21 mouse cellular contexts compared by ENCODE assay signal in the genomic region with DNA sequence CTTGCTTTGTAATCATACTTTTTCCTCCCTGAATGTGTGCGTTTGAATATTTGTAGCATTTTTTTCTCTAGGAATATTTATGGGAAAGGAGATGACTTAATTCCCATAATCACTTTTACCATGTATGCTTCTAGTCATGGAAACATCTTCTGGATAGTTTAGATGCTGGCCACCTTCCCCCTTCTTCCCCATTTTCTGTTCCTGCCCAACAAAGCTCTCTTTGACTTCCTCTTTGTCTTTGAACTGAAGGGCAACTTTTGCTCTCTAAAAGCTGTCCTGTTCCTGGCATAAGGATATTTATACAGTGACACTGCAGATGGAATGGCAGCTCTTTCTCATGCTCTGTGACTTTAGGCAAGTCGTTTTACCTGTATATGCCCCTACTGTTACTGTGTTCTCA.
DNase-seq lines count a peak whose midpoint lies in the region; ATAC-seq and TF ChIP-seq lines count a peak whose summit lies in the region.
"Had no signal": no experiment of that assay in that cellular context is flagged by ENCODE, and none has a peak within 500 bp of the region (broad histone marks: within the 10 kb centered on the region; RNA-seq: fewer than 3 reads in every experiment).

No protein-coding gene starts in this region.

- no peaks in the 10 kb centered on the region for H3K79me2 ChIP-seq in MEL (ENCODE audit: control insufficient read depth, insufficient read depth, low read length, poor library complexity)

- no peak overlapping the region for H3K4me3 ChIP-seq in MEL (ENCODE audit: control insufficient read depth in 1 of 2, insufficient read depth in 1 of 2, low read depth in 2 of 2, low read length in 2 of 2)
- H3K4me3 ChIP-seq: embryonic facial prominence, embryonic 13.5 days; embryonic facial prominence, embryonic 15.5 days; erythroblast, embryonic 14.5 days; forebrain, embryonic 10.5 days; forebrain, embryonic 12.5 days had no signal

- no peaks in the 10 kb centered on the region for H3K4me1 ChIP-seq in MEL (ENCODE audit: control insufficient read depth in 1 of 2, insufficient read depth in 2 of 2, low read length in 2 of 2)
- H3K4me1 ChIP-seq: embryonic facial prominence, embryonic 13.5 days; embryonic facial prominence, embryonic 15.5 days; forebrain, embryonic 10.5 days; forebrain, embryonic 12.5 days had no signal

- peak; percentile 1 for DNase-seq in MEL (ENCODE audit: low read depth, low spot score)
- no peak for DNase-seq in yolk sac, embryonic 10.5 days (ENCODE audit: low spot score)
- DNase-seq in thymus, adult 18-20 months: no peak
- DNase-seq: adrenal gland, adult 8-10 months; adrenal gland, postnatal 14 days; adrenal gland, postnatal 36 days; B cell, adult 2 months; cerebellum, adult 11-12 months; cerebellum, adult 9-10 months; embryo, embryonic 11 days had no signal

- no peaks in the 10 kb centered on the region for H3K9me3 ChIP-seq in MEL (replicated peaks; ENCODE audit: insufficient read depth, low read length)
- H3K9me3 ChIP-seq: embryonic facial prominence, embryonic 13.5 days; embryonic facial prominence, embryonic 15.5 days; forebrain, embryonic 10.5 days; forebrain, embryonic 12.5 days had no signal

- ATAC-seq in granulocyte monocyte progenitor cell, adult 5-6 weeks (replicated peaks; ENCODE audit: poor library complexity, severe bottlenecking): peak; percentile 42
- peak; percentile 64 for ATAC-seq in megakaryocyte progenitor cell, adult 5-6 weeks (replicated peaks; ENCODE audit: poor library complexity)
- ATAC-seq: CD4-positive, CD25-positive, alpha-beta regulatory T cell, adult 4 months; forebrain, embryonic 14.5 days had no signal

- no peaks in the 10 kb centered on the region for H3K27me3 ChIP-seq in MEL (ENCODE audit: control insufficient read depth in 1 of 2, insufficient read depth in 2 of 2, low read length in 2 of 2)
- H3K27me3 ChIP-seq: CH12.LX; embryonic facial prominence, embryonic 13.5 days; embryonic facial prominence, embryonic 15.5 days; forebrain, embryonic 12.5 days had no signal

- TF ChIP-seq POLR2A in MEL (IDR thresholded peaks at IDR 0.05; ENCODE audit: control insufficient read depth in 1 of 2, insufficient read depth in 1 of 2, low read depth in 1 of 2, low read length in 2 of 2, poor library complexity in 1 of 2): no peak

- no peak overlapping the region for H3K9ac ChIP-seq in MEL (ENCODE audit: control insufficient read depth, low read depth, low read length, poor library complexity, severe bottlenecking)
- H3K9ac ChIP-seq: embryonic facial prominence, embryonic 13.5 days; embryonic facial prominence, embryonic 15.5 days; forebrain, embryonic 12.5 days had no signal

- no peak overlapping the region for H3K27ac ChIP-seq in MEL (ENCODE audit: control insufficient read depth, low read depth, low read length)
- H3K27ac ChIP-seq: embryonic facial prominence, embryonic 13.5 days; embryonic facial prominence, embryonic 15.5 days; forebrain, embryonic 10.5 days; forebrain, embryonic 12.5 days had no signal

- H3K36me3 ChIP-seq in MEL (ENCODE audit: control insufficient read depth in 1 of 2, insufficient read depth in 2 of 2, low read length in 2 of 2): no peaks in the 10 kb centered on the region
- H3K36me3 ChIP-seq: embryonic facial prominence, embryonic 13.5 days; embryonic facial prominence, embryonic 15.5 days; forebrain, embryonic 10.5 days; forebrain, embryonic 12.5 days; G1E had no signal

- TF ChIP-seq CTCF in MEL (IDR thresholded peaks at IDR 0.05 in 2 of 3, conservative IDR thresholded peaks at IDR 0.05 in 1 of 3; ENCODE audit: control insufficient read depth in 1 of 3, insufficient read depth in 1 of 3, low read depth in 2 of 3, low read length in 3 of 3, poor library complexity in 1 of 3, severe bottlenecking in 1 of 3): no peak

- no peak for TF ChIP-seq EP300 in MEL (IDR thresholded peaks at IDR 0.05; ENCODE audit: low read depth in 1 of 2, low read length in 2 of 2)

- TF ChIP-seq RAD21 in MEL (IDR thresholded peaks at IDR 0.05; ENCODE audit: low read depth, low read length): no peak

TF ChIP-seq in MEL, 35 proteins besides CTCF, POLR2A, EP300 and RAD21:
- no peak for TF ChIP-seq POLR2AphosphoS2 (IDR thresholded peaks at IDR 0.05; ENCODE audit: low read length)
- TF ChIP-seq ETS1 (IDR thresholded peaks at IDR 0.05; ENCODE audit: low read depth, low read length): no peak
- no peak for TF ChIP-seq TAL1 (IDR thresholded peaks at IDR 0.05; ENCODE audit: low read length)
